Mouse (Mus musculus) small intestine, adult 2 months (tissue): ENCODE data around the gene Pcgf2.

Experiments used
- CTCF ChIP-seq: fragments of 200-500 bp; IDR thresholded peaks from 2 replicates; pipeline ENCODE4 v1.5.1; 2012; ENCODE audit warnings: low read depth, mild to moderate bottlenecking, control low read depth, inconsistent platforms, low read length, moderate library complexity, mixed read lengths; ENCODE audit not compliant: insufficient replicate concordance, insufficient read length; ENCODE audit errors: extremely low read depth
- POLR2A ChIP-seq: fragments of 200-500 bp; IDR thresholded peaks from 2 replicates; pipeline ENCODE4 v1.6.1; 2012; ENCODE audit warnings: low read depth, mild to moderate bottlenecking, control low read depth, inconsistent platforms, low read length, moderate library complexity

DNA sequence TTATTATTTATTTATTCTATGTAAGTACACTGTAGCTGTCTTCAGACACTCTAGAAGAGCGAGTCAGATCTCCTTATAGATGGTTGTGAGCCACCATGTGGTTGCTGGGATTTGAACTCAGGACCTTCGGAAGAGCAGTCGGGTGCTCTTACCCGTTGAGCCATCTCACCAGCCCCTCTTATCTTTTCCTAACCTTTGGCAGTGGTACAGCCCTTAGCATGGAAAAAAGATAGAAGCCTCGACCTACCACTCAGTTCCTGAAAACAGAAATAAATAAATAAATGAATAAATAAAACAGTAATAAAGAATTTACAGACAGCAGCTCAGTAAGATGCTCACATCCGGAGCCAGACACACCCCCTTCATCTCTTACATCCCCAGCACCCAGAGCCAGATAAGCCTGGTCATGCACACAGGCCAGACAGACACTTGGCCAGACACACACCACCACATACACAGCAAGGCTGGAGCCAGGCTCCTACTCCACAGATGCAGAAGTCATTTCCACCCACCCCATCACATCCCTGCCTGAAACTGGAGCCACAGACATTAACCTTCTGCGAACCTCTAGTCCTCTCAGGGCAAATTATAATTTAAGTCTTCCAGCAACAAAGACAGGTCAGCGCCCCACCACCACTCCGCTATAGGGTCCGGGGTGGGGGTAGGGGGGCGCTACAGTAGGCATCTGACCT is 3.0 kb downstream of the Pcgf2 start:
- no peak for TF ChIP-seq POLR2A
- TF ChIP-seq CTCF, result no peak
